Mouse (Mus musculus) forebrain, embryonic 10.5 days (tissue): Measurements from ENCODE around the gene Tcf19. TPM values are rescaled to one million over a fixed set of nuclear protein-coding genes. Genes with fewer than 3 reads are reported as not detected.

ENCODE experiments used
- DNase-seq: peaks from one replicate; pipeline ENCODE4 v3.0.0-alpha.2; 2017; ENCODE audit warnings: low spot score; ENCODE audit errors: extremely low spot score
- H3K27ac ChIP-seq: fragments of 300-500 bp; sonication (generic); 2 replicates; pipeline ENCODE4 v1.5.1; 2016; ENCODE audit warnings: mild to moderate bottlenecking
- H3K27me3 ChIP-seq: fragments of 300-500 bp; sonication (generic); 2 replicates; pipeline ENCODE4 v1.6.1; 2016; ENCODE audit warnings: mild to moderate bottlenecking; ENCODE audit not compliant: poor library complexity, severe bottlenecking
- H3K36me3 ChIP-seq: fragments of 300-500 bp; sonication (generic); replicated peaks from 2 replicates; pipeline ENCODE4 v1.6.1; 2016; ENCODE audit warnings: mild to moderate bottlenecking, moderate library complexity
- H3K4me1 ChIP-seq: fragments of 300-500 bp; sonication (generic); 2 replicates; pipeline ENCODE4 v1.6.1; 2016
- H3K4me3 ChIP-seq: fragments of 300-500 bp; sonication (generic); 2 replicates; pipeline ENCODE4 v1.5.1; 2016; ENCODE audit warnings: mild to moderate bottlenecking, moderate library complexity
- H3K9me3 ChIP-seq: fragments of 300-500 bp; sonication (generic); 2 replicates; pipeline ENCODE4 v1.6.1; 2016; ENCODE audit warnings: mild to moderate bottlenecking, moderate library complexity
- WGBS: fragments of 180-500 bp; shearing (Covaris S2); methylation state at CpG from one replicate; pipeline ENCODE4 v1.1.7; 2016; 5-methylcytosine and 5-hydroxymethylcytosine counted together
- polyA plus RNA-seq: library from polyadenylated mRNA; unstranded; fragments of >200 nt; fragmentation: Nextera tagmentation; extraction: Ambion mirVana; gene quantifications from 2 replicates; pipeline ENCODE4 v1.2.1, GENCODE M21; 2016

The Tcf19 gene
- polyA plus RNA-seq, 1 experiment from 2014 or later: 57.1 TPM

DNA sequence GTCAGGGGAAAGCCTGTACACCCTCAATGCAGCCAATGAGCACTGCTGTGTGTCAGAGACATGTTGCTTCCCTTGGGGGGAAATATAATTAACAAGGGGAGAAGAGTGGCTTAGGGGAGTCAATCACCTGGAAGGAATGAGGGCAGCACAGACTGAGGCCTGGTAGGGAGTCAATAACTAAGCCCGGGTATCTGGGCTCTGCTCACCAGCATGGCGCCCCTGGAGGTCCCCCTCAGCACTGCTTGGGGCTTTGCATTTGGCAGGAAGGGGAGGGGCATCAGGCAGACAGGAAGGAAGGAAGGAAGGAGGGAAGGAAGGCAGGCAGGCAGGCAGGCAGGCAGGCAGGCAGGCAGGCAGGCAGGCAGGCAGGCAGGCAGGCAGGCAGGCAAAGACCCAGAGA is 30.8 kb upstream of the Tcf19 start:
- H3K36me3 ChIP-seq: no peaks in the 10 kb centered on the region
- no peak overlapping the region for H3K4me3 ChIP-seq
- 53% methylated on average over 2 of the region's 2 CpGs for WGBS
- DNase-seq: no peak
- peaks cover 28% of the 10 kb centered on the region for H3K4me1 ChIP-seq
- H3K27ac ChIP-seq: no peak overlapping the region
- no peaks in the 10 kb centered on the region for H3K9me3 ChIP-seq
- H3K27me3 ChIP-seq: no peaks in the 10 kb centered on the region

DNA sequence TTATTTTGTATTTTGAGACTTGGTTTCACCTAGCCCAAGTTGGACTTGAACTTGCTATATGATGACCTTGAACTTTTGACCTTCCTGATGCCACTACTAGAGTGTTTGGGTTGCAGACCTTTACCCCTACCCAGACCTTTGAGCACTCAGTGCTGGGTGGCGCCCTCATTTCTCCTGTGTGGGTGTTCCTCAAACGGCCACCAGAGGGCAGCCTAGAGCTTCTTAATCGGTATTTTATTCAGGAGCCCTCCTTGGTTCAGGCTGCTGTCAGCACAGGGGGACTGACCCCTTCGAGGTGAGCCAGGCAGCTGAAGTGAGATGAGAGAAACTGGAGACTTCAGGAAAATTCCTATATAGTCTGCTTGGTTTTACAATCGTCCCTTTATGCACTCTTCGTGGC is 28.1 kb upstream of the Tcf19 start:
- Histone ChIP-seq H3K36me3 (no peaks in the 10 kb centered on the region), H3K4me1 (peaks cover 28% of the 10 kb centered on the region), H3K4me3 (no peak overlapping the region), H3K9me3 (no peaks in the 10 kb centered on the region), H3K27ac (no peak overlapping the region), H3K27me3 (no peaks in the 10 kb centered on the region)
- DNase-seq: peak; percentile 62
- 35% methylated on average over 6 of the region's 6 CpGs for WGBS

DNA sequence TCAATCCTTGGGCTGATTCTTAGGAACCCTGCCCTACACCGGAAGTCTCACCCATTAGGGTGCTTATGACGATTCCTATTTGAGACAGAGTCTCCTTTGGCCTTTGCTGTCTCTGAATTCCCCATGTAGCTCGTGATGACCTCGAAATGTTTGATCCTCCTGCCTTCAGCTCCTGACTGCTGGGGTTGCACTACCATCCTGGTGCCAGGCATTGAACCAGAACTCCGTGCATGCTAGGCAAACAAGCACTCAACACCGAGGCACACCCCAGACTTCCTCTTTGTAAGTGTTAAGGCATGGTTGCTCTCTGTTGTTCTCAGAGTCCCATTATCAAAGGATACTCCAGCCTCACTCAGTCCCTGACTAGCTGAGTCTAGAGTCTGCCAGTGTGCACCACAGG is 27.4 kb upstream of the Tcf19 start:
- Histone ChIP-seq H3K27me3 (no peaks in the 10 kb centered on the region), H3K4me1 (peaks cover 25% of the 10 kb centered on the region), H3K36me3 (no peaks in the 10 kb centered on the region), H3K27ac (no peak overlapping the region), H3K9me3 (no peaks in the 10 kb centered on the region), H3K4me3 (no peak overlapping the region)
- WGBS: 88% methylated on average over 6 of the region's 6 CpGs
- DNase-seq: no peak

DNA sequence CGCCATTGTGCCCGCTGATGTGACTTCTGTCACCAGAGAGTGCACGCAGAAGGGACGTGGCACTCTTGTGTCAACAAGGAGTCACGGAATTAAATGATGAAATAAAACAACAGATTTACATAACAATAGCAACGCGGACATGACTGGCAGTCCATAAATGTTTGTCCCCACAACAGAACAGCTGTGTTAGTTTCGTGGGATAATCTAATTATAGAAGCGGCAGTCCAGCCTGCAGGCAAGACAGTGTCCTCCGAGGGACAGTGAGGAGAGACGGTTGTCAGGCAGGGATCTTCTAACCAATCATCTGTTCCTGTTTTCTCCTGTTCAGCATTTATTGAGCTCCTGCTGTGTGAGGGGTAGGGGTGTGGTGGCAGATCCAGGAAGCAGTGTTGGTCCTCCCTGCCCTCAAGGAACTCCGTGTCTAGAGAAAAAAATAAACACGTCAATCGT is 26.8 kb upstream of the Tcf19 start:
- no peak overlapping the region for H3K27ac ChIP-seq
- no peak for DNase-seq
- 61% methylated on average over 14 of the region's 14 CpGs for WGBS

DNA sequence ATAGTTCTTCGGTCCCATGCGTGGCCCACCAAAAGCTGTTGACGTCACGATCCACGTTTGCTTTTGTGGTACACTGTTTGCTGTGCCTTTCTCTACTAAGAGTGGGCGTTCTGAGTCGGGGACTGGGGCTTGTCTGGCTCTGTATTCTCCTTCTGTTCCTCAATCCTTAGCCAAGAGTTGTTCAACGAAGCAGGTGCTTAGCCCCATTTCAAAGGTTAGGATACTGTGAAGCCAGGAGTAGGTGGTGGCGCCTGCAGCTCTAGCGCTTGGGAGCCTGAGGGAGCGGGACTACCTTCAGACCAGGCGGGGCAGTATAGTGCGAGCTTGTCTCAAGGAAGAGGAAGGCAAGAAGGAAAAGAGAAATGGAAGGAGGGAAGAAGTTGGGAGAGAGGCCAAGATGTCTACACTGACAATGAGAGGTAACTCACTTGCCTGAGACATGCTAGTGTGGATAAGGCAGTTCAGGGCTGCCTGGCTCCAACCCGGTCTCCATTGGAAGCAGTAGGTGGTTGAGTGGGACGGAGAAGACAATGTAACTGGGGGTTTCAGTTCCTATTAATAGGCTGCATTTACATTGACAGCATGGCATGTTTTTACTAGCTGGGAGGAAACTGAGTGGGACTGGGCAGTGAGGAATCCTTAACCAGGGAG is 26.3 kb upstream of the Tcf19 start:
- Histone ChIP-seq H3K27ac (no peak overlapping the region), H3K9me3 (no peaks in the 10 kb centered on the region), H3K4me1 (peaks cover 25% of the 10 kb centered on the region), H3K4me3 (no peak overlapping the region), H3K27me3 (no peaks in the 10 kb centered on the region), H3K36me3 (no peaks in the 10 kb centered on the region)
- DNase-seq: no peak
- 82% methylated on average over 15 of the region's 15 CpGs for WGBS

More for the DNA sequence above, 26.8 kb upstream of the Tcf19 start:
- H3K4me1 ChIP-seq: peaks cover 25% of the 10 kb centered on the region
- no peaks in the 10 kb centered on the region for H3K36me3 ChIP-seq
- no peaks in the 10 kb centered on the region for H3K27me3 ChIP-seq
- H3K4me3 ChIP-seq: no peak overlapping the region
- no peaks in the 10 kb centered on the region for H3K9me3 ChIP-seq

DNA sequence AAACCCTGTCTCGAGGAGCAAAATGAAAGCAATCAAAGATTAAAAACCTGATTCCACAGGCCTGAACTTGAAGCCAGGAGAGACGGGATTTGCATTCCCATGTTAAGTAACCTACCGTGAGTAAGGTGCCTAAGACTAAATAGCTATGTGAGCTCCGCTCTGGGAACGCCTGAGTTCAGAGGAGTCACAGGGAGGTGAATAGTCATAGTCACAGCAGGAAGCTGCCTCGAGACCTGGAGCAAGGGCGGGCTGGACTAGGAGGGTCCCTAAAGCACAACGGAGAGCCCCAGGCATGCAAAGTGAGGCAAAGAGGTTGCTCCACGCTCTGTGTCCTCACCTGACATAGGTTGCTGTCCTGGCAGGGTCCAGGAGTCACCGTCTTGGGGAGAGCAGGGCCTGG is 22.9 kb upstream of the Tcf19 start:
- Histone ChIP-seq H3K27me3 (no peaks in the 10 kb centered on the region), H3K27ac (no peak overlapping the region), H3K4me1 (peaks cover 8% of the 10 kb centered on the region), H3K9me3 (no peaks in the 10 kb centered on the region), H3K36me3 (no peaks in the 10 kb centered on the region), H3K4me3 (no peak overlapping the region)
- WGBS: 62% methylated on average over 10 of the region's 10 CpGs
- DNase-seq: no peak

DNA sequence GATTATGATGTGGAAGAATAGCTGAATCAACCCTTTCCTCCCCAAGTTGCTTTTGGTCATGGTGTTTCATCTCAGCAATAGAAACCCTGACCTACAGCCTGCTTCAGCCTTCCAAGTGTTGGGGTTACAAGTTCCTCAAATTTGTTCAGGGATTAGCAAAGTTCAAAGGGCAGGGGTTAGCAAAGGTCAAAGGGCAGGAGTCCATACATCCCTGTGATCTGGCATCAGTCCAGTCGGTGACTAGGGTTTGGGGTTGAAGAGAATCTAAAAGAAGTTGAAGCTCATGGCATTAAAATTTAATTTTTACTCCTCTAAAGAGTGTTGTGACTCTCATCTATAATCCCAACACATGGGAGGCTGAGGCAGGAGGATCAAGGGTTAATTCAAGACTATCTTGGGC is 21.9 kb upstream of the Tcf19 start:
- H3K27me3 ChIP-seq: no peaks in the 10 kb centered on the region
- no peaks in the 10 kb centered on the region for H3K36me3 ChIP-seq
- no peak overlapping the region for H3K27ac ChIP-seq
- peaks cover 7% of the 10 kb centered on the region for H3K4me1 ChIP-seq
- DNase-seq: no peak
- WGBS: 75% methylated on average over 1 of the region's 1 CpGs
- no peaks in the 10 kb centered on the region for H3K9me3 ChIP-seq
- no peak overlapping the region for H3K4me3 ChIP-seq

DNA sequence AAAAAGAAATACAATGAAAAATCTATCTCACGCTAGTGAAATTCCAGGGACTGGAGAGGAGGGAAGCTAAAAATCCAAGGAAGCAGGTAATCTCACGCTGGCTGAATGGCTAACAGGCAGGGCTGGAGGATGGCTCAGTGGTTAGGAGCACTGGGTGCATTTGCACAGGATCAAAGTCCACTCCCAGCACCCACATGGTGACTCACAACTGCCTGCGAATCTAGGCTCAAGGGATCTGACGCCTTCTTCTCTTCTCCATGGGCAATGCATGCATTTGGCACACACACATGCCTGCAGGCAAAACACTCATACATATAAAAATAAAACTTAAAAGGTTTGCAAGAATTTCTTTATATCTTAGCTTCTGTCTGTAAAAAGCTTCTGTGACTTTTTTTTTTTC is 20.8 kb upstream of the Tcf19 start:
- H3K27me3 ChIP-seq: no peaks in the 10 kb centered on the region
- no peak for DNase-seq
- H3K9me3 ChIP-seq: no peaks in the 10 kb centered on the region
- peaks cover 7% of the 10 kb centered on the region for H3K4me1 ChIP-seq
- H3K4me3 ChIP-seq: no peak overlapping the region
- H3K36me3 ChIP-seq: no peaks in the 10 kb centered on the region
- 91% methylated on average over 4 of the region's 4 CpGs for WGBS
- no peak overlapping the region for H3K27ac ChIP-seq

DNA sequence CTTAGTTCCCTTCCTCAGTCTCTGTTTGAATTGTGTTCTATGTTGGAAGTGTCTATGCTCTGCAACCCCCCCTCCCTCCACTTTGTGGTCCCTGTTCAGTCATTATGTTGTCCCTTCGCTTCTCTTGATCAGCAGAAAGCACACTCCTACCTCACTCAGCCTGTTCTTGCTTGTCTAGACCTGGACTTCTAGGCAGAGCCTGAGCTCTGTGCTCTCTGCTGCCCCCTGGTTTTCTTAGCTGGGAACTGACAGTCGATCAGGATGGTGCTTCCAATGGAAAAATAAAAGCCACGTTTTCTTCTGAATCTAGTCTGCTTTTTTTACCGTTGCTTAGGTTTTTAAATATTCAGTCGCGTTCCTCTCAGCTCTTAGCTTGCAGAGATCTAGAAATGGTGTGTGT is 17.7 kb upstream of the Tcf19 start:
- Histone ChIP-seq H3K9me3 (no peaks in the 10 kb centered on the region), H3K4me3 (no peak overlapping the region), H3K36me3 (peaks cover 22% of the 10 kb centered on the region), H3K27me3 (no peaks in the 10 kb centered on the region), H3K27ac (no peak overlapping the region), H3K4me1 (peaks cover 15% of the 10 kb centered on the region)
- 17% methylated on average over 6 of the region's 6 CpGs for WGBS
- DNase-seq: peak; percentile 67

DNA sequence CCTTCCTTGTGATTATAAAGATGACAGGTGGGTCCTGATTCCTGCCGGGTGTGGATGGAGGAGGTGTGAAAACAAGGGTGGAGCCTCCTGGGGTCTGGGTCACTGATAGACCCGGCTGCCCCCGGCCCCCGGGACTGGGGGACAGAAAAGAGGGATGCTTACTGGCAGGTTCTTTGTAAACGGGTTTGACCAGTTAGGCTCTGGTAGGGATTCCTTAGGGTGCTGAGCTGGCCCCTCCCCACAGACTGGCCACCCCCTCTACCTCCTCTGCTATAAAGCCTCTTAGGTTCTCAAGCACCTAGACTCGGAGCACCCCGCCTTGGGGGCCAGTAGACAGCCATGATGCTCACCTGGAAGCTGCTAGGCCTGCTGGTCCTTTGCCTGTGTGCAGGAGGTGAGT is 16.3 kb upstream of the Tcf19 start, which contains the start of gene Psors1c2:
TSS of gene Psors1c2 (plus strand) at position 301 of the 400 bp plus-strand sequence.
- Histone ChIP-seq H3K4me1 (peaks cover 15% of the 10 kb centered on the region), H3K27me3 (no peaks in the 10 kb centered on the region), H3K36me3 (peaks cover 37% of the 10 kb centered on the region), H3K4me3 (no peak within 1 kb of the TSS), H3K27ac (peak within 1 kb of the TSS; percentile 25; the same call in 1 of the 2 replicates), H3K9me3 (no peaks in the 10 kb centered on the region)
- no peak for DNase-seq
- WGBS: 59% methylated on average over 7 of the region's 7 CpGs

DNA sequence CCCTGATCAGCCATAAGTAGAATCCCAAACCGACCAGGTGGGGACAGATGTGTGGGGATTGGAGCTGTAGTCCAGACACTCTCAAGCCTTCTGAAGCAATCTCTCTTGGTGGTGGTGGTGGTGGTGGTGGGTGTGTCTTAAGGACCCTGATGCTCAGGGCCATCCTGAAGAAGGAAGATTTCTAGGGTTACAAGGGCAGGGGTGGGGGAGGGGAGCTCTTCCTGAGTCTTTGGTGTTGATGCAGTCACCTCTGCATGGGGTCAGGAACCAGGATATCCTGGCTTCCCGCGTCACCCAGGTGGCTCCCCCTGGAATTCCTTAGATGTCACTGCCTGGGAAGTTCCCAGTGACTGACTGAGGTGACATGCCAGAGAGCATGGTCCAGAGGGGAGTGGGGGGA is 15.7 kb upstream of the Tcf19 start:
- Histone ChIP-seq H3K36me3 (peaks cover 42% of the 10 kb centered on the region), H3K9me3 (no peaks in the 10 kb centered on the region), H3K27me3 (no peaks in the 10 kb centered on the region), H3K4me1 (peaks cover 15% of the 10 kb centered on the region), H3K4me3 (no peak overlapping the region), H3K27ac (no peak overlapping the region)
- WGBS: 17% methylated on average over 3 of the region's 3 CpGs
- no peak for DNase-seq

DNA sequence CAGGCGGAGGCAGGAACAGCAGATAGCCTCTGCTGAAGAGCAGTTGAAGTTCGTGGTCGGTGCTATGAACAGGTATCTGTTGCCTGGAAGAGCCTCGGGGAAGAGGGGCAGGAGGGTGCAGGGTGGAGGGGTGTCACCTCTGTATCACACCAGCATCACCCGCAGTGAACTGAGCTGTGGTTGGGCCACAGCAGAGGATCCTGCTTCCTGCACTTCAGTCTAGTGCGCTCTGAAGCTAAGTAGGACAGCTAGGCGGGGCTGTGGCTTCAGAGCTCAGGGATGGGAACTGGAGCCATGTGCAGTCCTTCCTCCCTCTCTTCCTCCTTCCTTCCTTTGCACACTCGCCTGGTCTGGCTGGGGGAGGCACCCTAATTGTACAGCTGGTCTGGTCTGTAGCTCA is 10.0 kb upstream of the Tcf19 start:
- Histone ChIP-seq H3K4me1 (0 out of 2 replicates have a peak, but pooled peaks cover 5% of the 10 kb centered on the region), H3K27me3 (no peaks in the 10 kb centered on the region), H3K4me3 (no peak overlapping the region), H3K9me3 (no peaks in the 10 kb centered on the region), H3K36me3 (peaks cover 93% of the 10 kb centered on the region), H3K27ac (no peak overlapping the region)
- DNase-seq: no peak
- 85% methylated on average over 8 of the region's 8 CpGs for WGBS

DNA sequence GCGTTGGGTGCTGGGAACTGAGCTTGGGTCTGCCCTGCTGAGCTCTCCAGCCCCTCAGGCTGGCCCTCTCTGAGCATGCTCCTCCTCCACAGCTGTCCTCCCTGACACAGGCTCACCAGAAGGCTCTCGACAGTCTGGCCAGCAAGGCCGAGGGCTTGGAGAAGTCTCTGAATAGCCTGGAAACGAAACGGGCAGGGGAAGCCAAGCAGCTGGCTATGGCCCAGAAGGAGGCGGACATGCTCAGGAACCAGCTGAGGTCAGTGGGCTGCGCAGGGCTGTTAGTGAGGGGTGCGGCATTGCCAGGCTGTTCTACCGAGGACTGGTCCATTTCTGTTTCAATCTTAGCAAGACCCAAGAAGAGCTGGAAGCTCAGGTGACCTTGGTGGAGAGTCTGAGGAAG is 7.7 kb upstream of the Tcf19 start:
- WGBS: 90% methylated on average over 9 of the region's 9 CpGs
- no peaks in the 10 kb centered on the region for H3K27me3 ChIP-seq
- no peaks in the 10 kb centered on the region for H3K9me3 ChIP-seq
- DNase-seq: no peak
- H3K36me3 ChIP-seq: peaks cover 85% of the 10 kb centered on the region
- no peak overlapping the region for H3K4me3 ChIP-seq
- H3K4me1 ChIP-seq: no peaks in the 10 kb centered on the region
- H3K27ac ChIP-seq: no peak overlapping the region

DNA sequence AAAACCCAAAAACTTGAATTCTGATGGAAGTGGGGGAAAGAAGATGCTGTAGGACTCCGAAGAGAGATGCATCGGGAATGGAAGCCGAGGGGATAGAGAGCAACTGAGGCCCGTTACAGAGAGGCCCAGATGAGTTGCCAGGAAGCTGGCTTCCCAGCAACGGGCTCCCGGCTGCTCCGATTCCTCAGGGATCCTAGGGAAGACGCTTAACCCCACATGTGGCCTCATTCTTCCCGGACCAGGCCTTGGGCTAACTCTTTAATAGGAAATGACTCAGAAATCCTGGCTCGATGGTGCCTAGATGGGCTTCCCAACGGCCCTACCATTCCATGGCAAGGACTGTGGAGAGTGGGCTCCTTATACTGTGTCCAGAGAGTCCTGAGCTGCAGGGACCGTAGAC is 902 bp upstream of the Tcf19 start:
- H3K27ac ChIP-seq: peak overlapping the region; percentile 88
- H3K36me3 ChIP-seq: peaks cover 38% of the 10 kb centered on the region
- 12% methylated on average over 12 of the region's 12 CpGs for WGBS
- peaks cover 9% of the 10 kb centered on the region for H3K27me3 ChIP-seq
- H3K4me3 ChIP-seq: peak overlapping the region; percentile 70
- no peaks in the 10 kb centered on the region for H3K9me3 ChIP-seq
- peaks cover 38% of the 10 kb centered on the region for H3K4me1 ChIP-seq
- DNase-seq: no peak
